Mouse (Mus musculus) hindbrain, postnatal 0 days (tissue): ENCODE measurements at regions not wholly inside any gene's neighbourhood (a gene's known extent, or its start where the extent isn't known, plus 50 kb on each side); places are given as distances from the start of the nearest gene placed in this dataset.
A peak's percentile ranks its signal among the peaks of the same experiment; 100 is the strongest.

Experiments used
- ATAC-seq: fragments of 200-750 bp; cut with Nextera tagmentation; 2 replicates; pipeline ENCODE4 v1.8.0; 2017; ENCODE audit warnings: mild to moderate bottlenecking, moderate TSS enrichment, moderate library complexity
- DNase-seq: peaks from one replicate; pipeline ENCODE4 v3.0.0-alpha.2; 2015; ENCODE audit warnings: low spot score
- H3K27ac ChIP-seq: fragments of 300-500 bp; sonication (generic); 2 replicates; pipeline ENCODE4 v1.5.1; 2014; ENCODE audit warnings: mild to moderate bottlenecking
- H3K27me3 ChIP-seq: fragments of 300-500 bp; sonication (generic); 2 replicates; pipeline ENCODE4 v1.6.1; 2014; ENCODE audit warnings: low read length, mixed read lengths; ENCODE audit not compliant: insufficient read depth
- H3K36me3 ChIP-seq: fragments of 300-500 bp; sonication (generic); 2 replicates; pipeline ENCODE4 v1.6.1; 2014; ENCODE audit warnings: low read length, mixed read lengths; ENCODE audit not compliant: insufficient read depth
- H3K4me1 ChIP-seq: fragments of 300-500 bp; sonication (generic); 2 replicates; pipeline ENCODE4 v1.6.1; 2014; ENCODE audit warnings: antibody characterized with exemption, low read length, mixed read lengths; ENCODE audit not compliant: insufficient read depth
- H3K4me2 ChIP-seq: fragments of 300-500 bp; sonication (generic); 2 replicates; pipeline ENCODE4 v1.6.1; 2014; ENCODE audit warnings: low read depth, mild to moderate bottlenecking, low read length, moderate library complexity, mixed read lengths
- H3K4me3 ChIP-seq: fragments of 300-500 bp; sonication (generic); 2 replicates; pipeline ENCODE4 v1.5.1; 2014; ENCODE audit warnings: low read length
- H3K9ac ChIP-seq: fragments of 300-500 bp; sonication (generic); replicated peaks from 2 replicates; pipeline ENCODE4 v1.6.1; 2014; ENCODE audit warnings: mild to moderate bottlenecking, low read length, moderate library complexity, mixed read lengths
- H3K9me3 ChIP-seq: fragments of 300-500 bp; sonication (generic); 2 replicates; pipeline ENCODE4 v1.6.1; 2016; ENCODE audit warnings: low read length, mixed read lengths
- CTCF ChIP-seq: IDR thresholded peaks from 2 replicates; pipeline ENCODE4 v1.5.1; 2016; ENCODE audit warnings: antibody characterized with exemption, control low read depth, low read depth
- WGBS: fragments of 180-500 bp; shearing (Covaris S2); extraction: QIAGEN DNeasy Blood & Tissue Kit; methylation state at CpG from one replicate; pipeline ENCODE4 v1.1.7; 2014; 5-methylcytosine and 5-hydroxymethylcytosine counted together

DNA sequence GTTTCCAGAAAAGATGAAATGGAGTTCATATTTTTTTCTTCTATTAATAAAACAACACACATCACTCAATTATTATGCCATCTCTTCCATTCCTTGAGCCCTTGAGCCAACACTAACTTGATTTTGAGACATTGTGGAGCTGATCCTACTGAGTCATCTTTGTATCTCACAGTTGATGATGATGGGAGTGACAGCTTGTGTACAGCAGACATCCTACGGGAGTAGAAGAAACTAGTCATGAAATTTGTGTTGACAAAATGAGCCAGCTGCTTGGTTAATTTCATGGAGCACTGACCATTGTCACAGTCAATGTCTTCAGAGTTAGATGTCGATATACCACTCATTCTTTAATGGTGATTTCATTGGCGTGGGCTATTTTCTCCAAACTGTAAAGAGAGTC, 912.6 kb downstream of the Defb40 start:
- ATAC-seq (no peak), DNase-seq (no peak)
- no peak overlapping the region for H3K9ac ChIP-seq
- H3K36me3 ChIP-seq, result no peaks in the 10 kb centered on the region
- H3K4me3 ChIP-seq, result no peak overlapping the region
- no peak overlapping the region for H3K4me2 ChIP-seq
- H3K27me3 ChIP-seq, result no peaks in the 10 kb centered on the region
- WGBS, result 70% methylated on average over 3 of the region's 3 CpGs
- TF ChIP-seq CTCF, result no peak
- no peak overlapping the region for H3K27ac ChIP-seq
- H3K9me3 ChIP-seq, result no peaks in the 10 kb centered on the region
- H3K4me1 ChIP-seq, result no peaks in the 10 kb centered on the region

DNA sequence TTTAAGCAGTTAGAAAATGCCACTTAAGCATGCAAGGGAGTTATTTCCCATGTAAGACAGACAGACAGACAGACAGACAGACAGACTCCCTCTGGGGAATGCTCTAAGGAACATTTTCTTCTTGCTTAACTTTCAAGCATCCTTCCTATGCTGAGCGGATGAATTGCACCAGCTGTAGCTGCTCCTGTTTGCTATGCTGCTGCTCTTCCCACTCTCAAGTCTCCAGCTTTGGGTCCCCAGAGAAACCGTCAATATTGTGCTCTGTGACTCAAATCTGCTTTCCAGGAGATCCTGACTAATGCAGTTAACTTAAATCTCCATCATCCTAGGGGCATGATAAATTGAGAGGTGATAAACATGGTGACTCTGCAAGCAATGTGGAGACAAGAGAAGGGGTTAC, 918.5 kb downstream of the Defb40 start:
- TF ChIP-seq CTCF, result no peak
- Histone ChIP-seq H3K4me2 (no peak overlapping the region), H3K27me3 (no peaks in the 10 kb centered on the region), H3K4me3 (no peak overlapping the region), H3K27ac (no peak overlapping the region), H3K4me1 (no peaks in the 10 kb centered on the region), H3K9ac (no peak overlapping the region), H3K9me3 (no peaks in the 10 kb centered on the region), H3K36me3 (no peaks in the 10 kb centered on the region)
- DNase-seq (no peak), ATAC-seq (no peak)
- 70% methylated on average over 2 of the region's 2 CpGs for WGBS

DNA sequence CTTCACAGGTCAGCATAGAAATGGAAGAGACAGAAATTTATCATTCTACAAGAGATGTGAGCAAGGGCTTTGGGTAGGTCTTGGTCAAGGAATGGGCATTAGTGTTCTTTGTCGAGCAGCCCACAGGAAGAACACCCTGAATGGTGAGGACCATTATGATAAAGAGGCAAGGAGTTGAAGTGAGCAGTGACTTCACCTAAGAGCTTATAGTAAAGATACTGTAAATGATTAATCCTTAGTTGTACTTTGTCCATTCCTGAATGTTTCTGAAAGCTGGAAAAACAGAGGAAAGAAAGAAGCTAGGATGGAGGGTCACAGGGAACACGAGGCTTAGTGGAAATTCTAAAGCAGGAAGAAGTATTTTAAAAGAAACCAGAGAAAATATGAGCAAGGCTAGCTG, 956.9 kb downstream of the Defb40 start:
- Histone ChIP-seq H3K27ac (no peak overlapping the region), H3K36me3 (no peaks in the 10 kb centered on the region), H3K27me3 (no peaks in the 10 kb centered on the region), H3K4me2 (no peak overlapping the region), H3K4me3 (no peak overlapping the region), H3K9me3 (no peaks in the 10 kb centered on the region), H3K4me1 (no peaks in the 10 kb centered on the region), H3K9ac (no peak overlapping the region)
- TF ChIP-seq CTCF, result no peak
- no peak for ATAC-seq
- no peak for DNase-seq
- 67% methylated on average over 2 of the region's 2 CpGs for WGBS

DNA sequence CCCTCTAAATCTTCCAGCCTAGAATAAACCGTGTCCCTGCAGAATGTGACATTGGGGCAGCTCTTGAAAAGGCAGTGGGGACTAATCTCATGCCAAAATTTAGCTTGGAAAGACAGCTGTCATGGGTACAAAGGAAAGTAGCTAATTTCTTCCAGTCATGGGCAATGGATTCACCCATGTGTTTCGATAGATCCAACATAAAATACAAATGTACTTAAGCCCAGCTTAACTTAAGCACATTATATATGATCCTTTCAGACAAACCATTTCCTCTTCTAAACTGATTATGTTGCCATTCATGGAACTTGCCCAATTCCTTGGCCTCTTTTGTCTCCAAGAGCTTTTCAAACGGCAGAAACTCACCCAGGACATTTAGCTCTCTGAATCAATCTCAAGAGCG, 970.5 kb downstream of the Defb40 start:
- WGBS, result 49% methylated on average over 4 of the region's 4 CpGs
- Histone ChIP-seq H3K9me3 (no peaks in the 10 kb centered on the region), H3K27ac (no peak overlapping the region), H3K36me3 (no peaks in the 10 kb centered on the region), H3K4me2 (no peak overlapping the region), H3K4me3 (no peak overlapping the region), H3K9ac (no peak overlapping the region), H3K27me3 (no peaks in the 10 kb centered on the region), H3K4me1 (no peaks in the 10 kb centered on the region)
- DNase-seq (peak; percentile 9), ATAC-seq (no peak)
- no peak for TF ChIP-seq CTCF

DNA sequence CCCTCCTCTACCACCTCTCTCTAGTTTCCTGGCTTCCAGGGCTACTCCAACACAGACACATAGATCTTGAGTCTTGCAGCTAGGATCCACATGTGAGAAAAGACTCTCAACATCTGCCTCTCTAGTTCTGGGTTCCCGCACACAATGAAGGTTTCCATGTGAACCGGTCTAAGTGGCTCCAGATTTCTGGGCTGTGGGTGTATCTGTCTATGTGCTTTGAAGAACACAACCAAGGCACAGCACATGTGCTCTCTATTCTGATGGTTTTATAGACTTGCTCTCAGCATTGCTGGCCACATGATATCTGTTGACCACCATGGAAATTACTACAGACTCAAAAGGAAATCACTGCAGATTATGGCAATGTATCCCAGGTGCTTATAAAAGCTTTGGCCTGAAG, 972.4 kb downstream of the Defb40 start:
- H3K9ac ChIP-seq, result no peak overlapping the region
- DNase-seq (no peak), ATAC-seq (no peak)
- H3K4me1 ChIP-seq, result no peaks in the 10 kb centered on the region
- H3K27ac ChIP-seq, result no peak overlapping the region
- no peak overlapping the region for H3K4me3 ChIP-seq
- no peak for TF ChIP-seq CTCF
- no peaks in the 10 kb centered on the region for H3K27me3 ChIP-seq
- H3K9me3 ChIP-seq, result no peaks in the 10 kb centered on the region
- H3K4me2 ChIP-seq, result no peak overlapping the region
- 93% methylated on average over 2 of the region's 2 CpGs for WGBS
- H3K36me3 ChIP-seq, result no peaks in the 10 kb centered on the region

DNA sequence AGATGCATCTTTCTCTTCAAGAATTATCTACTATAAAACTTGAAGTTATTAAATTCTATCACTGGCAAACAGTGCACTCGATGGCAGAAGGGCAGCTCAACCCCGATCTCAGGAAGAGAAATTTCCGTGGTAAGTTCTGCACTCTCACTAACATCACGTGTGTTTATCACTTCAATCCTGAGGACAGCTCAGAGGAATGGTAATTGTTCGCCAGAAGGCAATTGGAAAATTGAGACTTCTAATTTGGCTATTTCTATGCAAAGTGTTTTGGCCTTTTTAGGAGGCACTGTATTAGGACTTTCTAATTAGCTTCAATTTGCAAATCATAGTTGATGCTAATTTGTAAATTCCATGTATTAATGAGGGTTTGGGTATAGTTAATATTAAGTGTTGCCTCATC, 977.3 kb downstream of the Defb40 start:
- ATAC-seq, result no peak
- 85% methylated on average over 5 of the region's 5 CpGs for WGBS
- Histone ChIP-seq H3K27ac (no peak overlapping the region), H3K27me3 (no peaks in the 10 kb centered on the region), H3K9me3 (no peaks in the 10 kb centered on the region), H3K4me1 (no peaks in the 10 kb centered on the region), H3K9ac (no peak overlapping the region), H3K4me3 (no peak overlapping the region), H3K4me2 (no peak overlapping the region), H3K36me3 (no peaks in the 10 kb centered on the region)
- no peak for TF ChIP-seq CTCF
- no peak for DNase-seq

DNA sequence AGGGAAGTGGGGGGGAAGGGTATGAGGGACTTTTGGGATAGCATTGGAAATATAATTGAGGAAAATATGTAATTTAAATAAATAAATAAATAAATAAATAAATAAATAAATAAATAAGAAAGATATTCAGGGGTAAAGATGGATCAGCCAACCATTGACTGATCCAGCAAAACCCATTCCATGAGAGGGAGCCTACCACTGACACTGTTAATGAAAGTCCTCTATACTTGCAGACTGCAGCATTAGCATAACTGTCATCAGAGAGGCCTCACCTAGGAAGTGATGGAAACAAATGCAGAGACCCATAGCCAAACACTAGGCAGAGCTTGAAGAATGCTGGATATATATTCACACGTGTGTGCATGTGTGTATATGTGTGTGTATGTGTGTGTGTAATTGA, 993.3 kb downstream of the Defb40 start:
- no peak for ATAC-seq
- Histone ChIP-seq H3K9me3 (no peaks in the 10 kb centered on the region), H3K4me2 (no peak overlapping the region), H3K4me3 (no peak overlapping the region), H3K27me3 (no peaks in the 10 kb centered on the region), H3K36me3 (no peaks in the 10 kb centered on the region), H3K4me1 (no peaks in the 10 kb centered on the region), H3K27ac (no peak overlapping the region), H3K9ac (no peak overlapping the region)
- TF ChIP-seq CTCF, result no peak
- DNase-seq, result no peak
- 86% methylated on average over 1 of the region's 1 CpGs for WGBS

DNA sequence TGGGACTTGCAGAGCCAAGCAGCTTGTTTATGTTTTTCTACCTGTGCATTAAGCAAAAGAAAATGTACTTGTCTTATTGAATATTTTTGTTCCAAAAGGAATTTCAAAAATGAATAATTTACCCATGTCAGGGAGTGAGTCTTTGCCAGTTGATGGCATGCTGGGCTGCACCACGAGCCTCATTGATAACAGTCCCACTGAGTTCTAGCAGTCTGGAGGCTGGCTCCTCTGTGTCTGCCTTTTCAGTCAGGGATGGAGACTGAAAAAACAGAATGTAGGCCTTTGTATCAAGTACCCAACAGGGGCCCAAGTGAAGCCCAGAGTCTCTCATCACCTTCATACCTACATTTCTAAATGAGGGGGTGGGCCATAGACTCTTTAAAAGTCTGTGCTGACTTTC, 1029.2 kb downstream of the Defb40 start:
- no peaks in the 10 kb centered on the region for H3K9me3 ChIP-seq
- ATAC-seq (no peak), DNase-seq (no peak)
- WGBS, result 25% methylated on average over 1 of the region's 1 CpGs
- H3K4me3 ChIP-seq, result no peak overlapping the region
- no peak overlapping the region for H3K27ac ChIP-seq
- H3K4me1 ChIP-seq, result no peaks in the 10 kb centered on the region
- no peak for TF ChIP-seq CTCF
- H3K4me2 ChIP-seq, result peak overlapping the region; percentile 49; the same call in 1 of the 2 replicates
- H3K9ac ChIP-seq, result no peak overlapping the region
- no peaks in the 10 kb centered on the region for H3K36me3 ChIP-seq
- H3K27me3 ChIP-seq, result no peaks in the 10 kb centered on the region
